Mouse (Mus musculus) gastrocnemius, postnatal 4 days (tissue): ENCODE measurements at regions not wholly inside any gene's neighbourhood (a gene's known extent, or its start where the extent isn't known, plus 50 kb on each side); places are given as distances from the start of the nearest gene placed in this dataset.

Source experiments
- DNase-seq, 2 experiments: peaks; one replicate each; pipeline ENCODE4 v3.0.0; 2021 to 2022; ENCODE audit warnings: low spot score in 2 of 2, mixed read lengths in 2 of 2

DNA sequence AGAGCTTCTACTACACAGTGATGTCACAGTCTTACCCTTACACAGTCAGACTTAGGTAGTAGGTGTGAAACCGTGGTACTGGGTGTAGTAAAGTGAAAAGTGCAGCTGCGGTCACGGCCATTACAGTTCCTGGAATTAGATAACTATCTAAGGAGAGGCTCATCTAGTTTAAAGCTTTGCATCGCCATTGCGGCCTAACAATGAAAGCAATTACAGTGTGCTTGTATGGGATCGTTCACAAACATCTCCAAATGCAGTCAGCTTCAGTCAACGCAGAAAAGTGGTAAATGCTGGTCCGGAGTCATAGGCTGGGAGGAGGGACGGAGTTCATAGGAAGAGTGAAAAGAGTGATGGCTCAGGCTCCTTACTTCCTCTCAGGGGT lies 106.0 kb upstream of the Col1a2 start:
- DNase-seq: no peak

DNA sequence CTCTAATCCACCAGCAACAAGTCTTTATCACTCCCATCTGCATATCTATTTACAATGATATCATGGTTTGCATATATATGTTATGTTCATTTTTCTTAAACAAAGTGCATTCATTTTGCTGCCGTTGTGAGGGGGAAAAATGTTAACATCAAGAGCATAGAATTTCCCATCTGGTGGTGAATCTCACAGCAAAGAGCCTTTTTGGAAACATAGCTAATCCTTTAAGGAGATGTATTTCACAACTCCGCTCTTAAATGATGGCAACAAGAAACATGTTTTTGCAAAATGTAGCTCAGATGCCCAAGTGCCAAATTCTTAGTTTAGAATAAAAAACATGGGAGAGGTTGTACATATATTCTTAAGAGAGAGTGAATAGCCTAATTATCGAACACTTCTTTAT lies 99.3 kb upstream of the Col1a2 start:
- no peak for DNase-seq

GRCm38 (mm10) chr6:4407748-4408147 lies 96.9 kb upstream of the Col1a2 start:
- no peak for DNase-seq

DNA sequence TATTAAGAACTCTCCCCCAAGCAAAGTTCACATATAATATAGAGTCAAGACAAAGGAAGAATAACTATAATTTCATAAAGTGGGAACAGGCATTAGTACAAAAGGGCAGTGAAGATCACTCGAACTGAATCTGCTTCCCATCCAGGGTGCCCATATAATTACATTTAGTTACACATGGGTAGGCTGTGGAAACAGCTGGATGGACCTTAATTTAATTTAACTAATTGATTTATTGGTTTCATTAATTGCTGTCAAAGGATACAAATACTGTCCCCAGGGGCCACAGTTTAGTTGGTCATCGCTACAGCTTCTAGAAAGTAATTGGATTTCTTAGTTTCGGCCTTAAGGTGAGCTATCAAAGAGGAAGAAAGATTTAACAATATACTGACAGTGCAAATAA lies 91.4 kb upstream of the Col1a2 start:
- DNase-seq: no peak

GRCm38 (mm10) chr6:4414166-4414565 lies 90.4 kb upstream of the Col1a2 start:
- DNase-seq: peak in 1 of 2 experiments; percentile 23

DNA sequence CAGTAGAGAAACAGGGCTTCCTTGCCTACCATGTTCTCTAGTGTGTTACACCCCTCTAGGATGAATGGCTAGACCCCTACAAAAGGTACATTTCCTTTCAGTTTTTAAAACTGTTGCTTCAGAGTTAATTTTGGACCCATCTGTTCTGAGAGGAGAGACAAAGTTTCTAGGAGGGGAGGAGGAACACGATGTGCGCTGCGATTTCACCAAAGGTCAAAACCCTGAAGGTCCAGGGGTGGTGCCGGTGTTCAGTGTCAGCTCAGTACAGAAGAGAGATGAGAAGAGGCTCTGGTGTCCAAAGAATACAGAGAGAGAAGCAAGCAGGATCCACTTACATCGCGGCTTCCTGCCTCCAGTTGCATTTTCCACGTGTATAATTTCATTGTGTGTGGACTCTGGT lies 89.4 kb upstream of the Col1a2 start:
- DNase-seq: no peak

DNA sequence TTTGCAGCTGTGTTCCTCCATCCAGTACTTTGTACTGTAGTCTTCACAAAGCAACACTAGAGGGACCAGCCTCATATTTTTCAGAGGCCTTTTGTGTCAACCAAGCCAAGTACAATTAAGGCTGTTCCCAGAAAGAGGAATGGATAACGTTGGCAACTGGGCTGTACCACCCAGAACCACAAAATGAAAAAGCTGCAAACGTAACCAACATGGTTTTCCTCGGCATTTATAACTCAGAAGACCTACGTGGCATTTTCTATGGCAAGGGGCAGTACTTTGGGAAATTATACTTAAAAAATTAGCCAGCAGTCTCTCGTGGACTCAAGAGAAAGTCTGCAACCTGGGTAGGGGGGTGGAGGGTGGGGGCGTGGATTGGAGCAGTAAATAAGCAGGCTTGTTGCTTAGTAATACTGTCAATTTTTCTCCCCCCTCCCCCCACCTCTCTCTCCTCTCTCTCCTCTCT lies 87.3 kb upstream of the Col1a2 start:
- peak in 1 of 2 experiments; percentile 20 for DNase-seq

DNA sequence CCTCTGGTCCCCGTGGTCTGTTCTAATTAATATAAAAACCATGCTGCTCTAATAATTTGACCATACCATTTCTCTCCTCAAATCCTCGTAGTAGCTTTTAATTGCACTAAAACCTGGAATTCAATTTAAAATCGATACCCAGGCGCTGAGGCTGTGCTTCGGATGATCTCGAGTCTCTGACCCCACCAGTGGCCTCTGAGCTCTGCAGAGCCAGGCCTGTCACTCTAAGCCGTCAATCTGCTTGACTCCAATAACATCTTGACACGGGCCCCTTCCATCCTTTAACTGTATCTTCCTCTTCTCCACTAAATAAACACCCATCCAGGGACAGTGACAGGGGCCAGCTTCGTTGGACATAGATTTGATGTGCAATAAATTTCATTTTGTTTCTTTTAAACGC lies 86.2 kb upstream of the Col1a2 start:
- DNase-seq: no peak

DNA sequence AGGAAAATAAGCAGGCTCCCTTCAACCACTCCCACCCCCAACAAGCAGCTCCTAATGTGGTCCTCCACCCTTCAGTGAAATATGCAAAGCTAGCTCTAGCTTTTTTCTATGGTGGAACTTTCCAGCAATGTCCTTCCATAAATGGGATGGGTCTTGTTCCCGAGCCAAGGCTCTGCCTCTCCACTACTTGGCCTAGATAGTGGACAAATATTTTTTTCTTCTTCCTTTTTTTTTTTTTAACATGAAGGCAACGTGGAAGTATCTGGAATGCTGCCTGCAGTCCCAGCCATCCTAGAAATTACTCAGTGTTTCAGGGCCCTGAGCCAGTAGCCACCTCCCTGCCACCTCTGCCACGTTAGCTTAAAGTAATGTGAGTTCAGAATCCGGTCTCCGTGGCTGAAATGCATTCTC lies 85.7 kb upstream of the Col1a2 start:
- DNase-seq: peak; percentile 47 to 74

DNA sequence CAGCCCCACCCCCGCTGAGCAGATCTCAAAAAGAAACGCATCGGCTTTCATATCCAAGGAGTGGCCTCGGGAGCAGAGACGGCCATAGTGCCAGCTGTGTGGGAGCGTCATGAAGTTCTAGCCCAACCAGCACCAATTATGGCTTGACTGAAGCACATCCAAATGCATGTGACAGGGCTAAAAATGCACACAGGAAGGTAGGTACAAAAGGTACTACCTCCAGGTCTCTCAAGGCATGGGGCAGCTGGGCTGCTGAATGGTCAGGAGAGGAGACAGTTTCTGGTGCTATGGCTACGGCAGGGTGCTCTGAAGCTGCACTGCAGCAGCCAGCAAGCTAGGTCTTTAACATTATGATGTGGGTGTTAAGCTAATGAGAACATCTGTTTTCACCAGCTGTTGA lies 83.1 kb upstream of the Col1a2 start:
- no peak for DNase-seq

DNA sequence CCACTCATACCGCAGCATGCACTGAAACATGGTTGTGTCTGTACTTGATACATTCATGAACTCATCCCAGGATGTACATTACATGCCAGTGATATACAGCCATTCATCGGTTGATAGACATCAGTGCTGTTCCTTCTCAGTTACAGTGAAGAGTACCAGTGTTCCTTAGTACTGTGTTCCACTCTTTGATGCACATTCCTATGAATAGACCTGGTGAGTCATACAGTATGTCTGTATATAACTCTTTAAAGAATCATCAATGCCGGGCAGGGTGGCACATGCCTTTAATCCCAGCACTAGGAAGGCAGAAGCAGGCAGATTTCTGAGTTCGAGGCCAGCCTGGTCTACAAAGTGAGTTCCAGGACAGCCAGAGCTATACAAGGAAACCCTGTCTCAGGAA lies 77.5 kb upstream of the Col1a2 start:
- DNase-seq: no peak

- no peak for DNase-seq
These were observed 73.8 kb upstream of the Col1a2 start for GRCm38 (mm10) chr6:4430704-4431310.

- DNase-seq: no peak
These were observed 72.4 kb upstream of the Col1a2 start for GRCm38 (mm10) chr6:4432192-4432591.

GRCm38 (mm10) chr6:4436439-4436838 lies 68.2 kb upstream of the Col1a2 start:
- DNase-seq: peak in 1 of 2 experiments; percentile 35

DNA sequence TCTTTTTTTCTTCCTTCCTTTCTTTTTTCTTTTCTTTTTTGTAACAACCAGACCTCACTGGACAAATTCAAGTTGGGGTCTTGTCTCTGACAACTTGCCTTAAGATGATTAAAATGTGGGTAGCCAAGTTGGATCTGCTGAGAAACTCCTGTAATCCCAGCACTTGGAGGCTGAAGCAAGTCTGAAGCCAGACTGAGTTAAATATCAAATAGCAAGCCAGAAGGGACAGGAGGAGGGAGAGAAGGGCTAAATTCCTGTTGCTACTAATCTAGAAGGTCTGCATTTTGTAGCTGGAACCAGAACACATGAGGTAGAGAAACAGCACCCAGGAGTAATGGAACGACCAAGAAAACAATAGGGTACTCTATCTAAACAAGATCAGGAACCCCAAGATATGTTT lies 67.7 kb upstream of the Col1a2 start:
- no peak for DNase-seq

DNA sequence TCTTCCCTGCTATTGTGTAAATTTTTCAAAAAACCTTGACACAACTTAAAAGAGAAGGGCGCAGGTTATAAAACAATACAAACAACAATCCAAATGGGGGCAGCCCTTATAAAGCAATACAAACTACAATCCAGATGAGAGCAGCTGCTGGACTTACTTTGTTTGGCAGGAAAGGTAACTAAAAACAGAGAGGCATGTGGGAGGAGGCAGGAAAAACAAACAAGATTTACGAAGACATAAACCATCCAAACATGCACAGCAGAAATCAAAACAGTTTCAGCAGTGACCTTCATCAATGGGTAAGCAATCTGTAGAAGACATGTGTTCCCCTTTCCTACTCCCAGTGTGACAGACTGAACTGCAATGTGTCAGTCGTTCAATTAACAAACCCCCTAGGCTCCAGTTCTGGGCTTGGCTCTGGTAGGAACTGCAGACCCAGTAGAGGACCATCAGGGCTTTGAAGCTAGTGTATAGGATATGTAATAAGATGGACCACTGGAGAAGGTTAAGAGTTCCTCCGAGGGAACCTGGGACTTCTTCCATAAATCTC lies 62.9 kb upstream of the Col1a2 start:
- DNase-seq: no peak

- DNase-seq: no peak
These were observed 58.7 kb upstream of the Col1a2 start for GRCm38 (mm10) chr6:4445906-4446305.

DNA sequence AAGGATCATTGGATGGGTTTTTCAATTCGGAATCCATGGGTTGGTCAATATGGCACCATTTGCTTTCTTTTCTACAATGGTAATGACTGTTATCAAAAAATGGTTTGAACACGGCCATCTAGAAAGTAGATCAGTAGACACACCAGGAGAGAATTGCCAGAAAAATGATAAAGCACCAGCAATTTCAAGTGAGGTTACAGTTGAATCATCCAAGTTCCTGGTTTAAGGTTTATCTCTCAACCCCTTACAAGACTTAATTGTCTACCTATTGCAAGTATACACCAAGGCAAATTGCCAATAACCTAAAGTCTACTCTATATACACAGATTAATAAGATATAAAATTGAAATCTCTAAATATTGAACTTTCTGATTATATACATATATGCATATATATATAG lies 53.4 kb upstream of the Col1a2 start:
- DNase-seq: no peak
